Mouse (Mus musculus) neural tube, embryonic 11.5 days (tissue): ENCODE data around the gene Nap1l4. TPM values are rescaled to one million over a fixed set of nuclear protein-coding genes. Genes with fewer than 3 reads are reported as not detected.

Experiments
- ATAC-seq: fragments of 200-750 bp; cut with Nextera tagmentation; 2 replicates; pipeline ENCODE4 v1.8.0; 2017; ENCODE audit warnings: moderate number of reproducible peaks, mild to moderate bottlenecking, moderate TSS enrichment, moderate library complexity; ENCODE audit not compliant: insufficient read depth, low FRiP score, low TSS enrichment
- DNase-seq: peaks from one replicate; pipeline ENCODE4 v3.0.0-alpha.2; 2015; ENCODE audit warnings: low spot score
- H3K27ac ChIP-seq: fragments of 300-500 bp; sonication (generic); 2 replicates; pipeline ENCODE4 v1.5.1; 2014; ENCODE audit warnings: low read depth, mild to moderate bottlenecking, low read length
- H3K27me3 ChIP-seq: fragments of 300-500 bp; sonication (generic); 2 replicates; pipeline ENCODE4 v1.6.1; 2014; ENCODE audit warnings: mild to moderate bottlenecking, low read length, mixed read lengths; ENCODE audit not compliant: control insufficient read depth, insufficient read depth
- H3K36me3 ChIP-seq: fragments of 300-500 bp; sonication (generic); 2 replicates; pipeline ENCODE4 v1.6.1; 2014; ENCODE audit warnings: mild to moderate bottlenecking, low read length, moderate library complexity, mixed read lengths; ENCODE audit not compliant: control insufficient read depth, insufficient read depth
- H3K4me1 ChIP-seq: fragments of 300-500 bp; sonication (generic); 2 replicates; pipeline ENCODE4 v1.6.1; 2014; ENCODE audit warnings: low read length, mixed read lengths; ENCODE audit not compliant: control insufficient read depth, insufficient read depth
- H3K4me2 ChIP-seq: fragments of 300-500 bp; sonication (generic); 2 replicates; pipeline ENCODE4 v1.6.1; 2014; ENCODE audit warnings: low read depth, mild to moderate bottlenecking, moderate library complexity
- H3K4me3 ChIP-seq: fragments of 300-500 bp; sonication (generic); 2 replicates; pipeline ENCODE4 v1.5.1; 2014; ENCODE audit warnings: low read depth, low read length
- H3K9ac ChIP-seq: fragments of 300-500 bp; sonication (generic); 2 replicates; pipeline ENCODE4 v1.6.1; 2014; ENCODE audit warnings: mild to moderate bottlenecking, low read length
- H3K9me3 ChIP-seq: fragments of 300-500 bp; sonication (generic); 2 replicates; pipeline ENCODE4 v1.6.1; 2016; ENCODE audit warnings: low read length; ENCODE audit not compliant: control insufficient read depth
- WGBS: fragments of 180-500 bp; shearing (Covaris S2); extraction: QIAGEN DNeasy Blood & Tissue Kit; methylation state at CpG from one replicate; pipeline ENCODE4 v1.1.7; 2014; 5-methylcytosine and 5-hydroxymethylcytosine counted together
- polyA plus RNA-seq: library from polyadenylated mRNA; unstranded; fragments of >200 nt; fragmentation: Nextera tagmentation; extraction: Ambion mirVana; gene quantifications from 2 replicates; pipeline ENCODE4 v1.2.1, GENCODE M21; 2014

The Nap1l4 gene
- polyA plus RNA-seq, 1 experiment from 2014 or later = 198 TPM

DNA sequence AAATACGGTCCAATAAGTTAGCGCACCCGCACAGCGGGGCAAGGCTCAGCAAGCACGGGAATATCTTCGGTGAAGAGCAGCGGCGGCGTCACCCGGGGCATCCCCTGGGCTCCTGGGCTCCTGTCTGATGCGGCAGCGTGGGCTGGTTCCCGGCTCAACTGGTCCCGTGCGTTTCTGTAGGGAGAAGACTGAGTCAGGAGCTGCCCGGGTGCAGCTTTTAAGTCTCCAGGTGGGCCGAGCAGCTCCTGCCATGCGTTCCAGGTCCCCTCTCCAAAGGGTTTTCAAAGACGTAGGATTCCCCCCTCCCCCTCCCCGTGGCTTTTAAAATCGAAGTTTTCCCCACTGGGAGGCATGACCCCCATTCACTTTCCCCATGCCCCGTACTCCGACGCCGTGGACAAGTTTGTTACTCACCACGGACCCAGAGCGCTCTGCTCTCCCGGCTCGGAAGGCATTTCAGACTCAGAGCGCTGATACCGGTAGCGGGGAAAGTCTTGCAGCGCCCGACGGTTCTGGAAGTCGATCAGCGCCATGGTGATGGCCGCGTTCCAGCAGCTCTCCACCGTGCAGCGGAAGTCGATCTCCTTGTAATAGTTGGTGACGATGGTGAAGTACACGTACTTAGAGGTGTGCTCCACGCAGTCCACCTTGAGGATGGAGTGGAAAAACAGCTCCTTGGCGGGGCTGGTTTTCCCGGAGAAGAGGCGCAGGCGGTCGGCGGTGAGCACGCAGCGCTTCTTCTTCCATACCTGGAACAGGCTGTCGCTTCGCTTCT lies 47.1 kb downstream of the Nap1l4 start:
- no peaks in the 10 kb centered on the region for H3K4me1 ChIP-seq
- no peaks in the 10 kb centered on the region; the same call in 1 of the 2 replicates for H3K9me3 ChIP-seq
- H3K27ac ChIP-seq = no peak overlapping the region
- WGBS = 4% methylated on average over 55 of the region's 55 CpGs
- peaks cover 41% of the 10 kb centered on the region for H3K27me3 ChIP-seq
- no peak overlapping the region for H3K9ac ChIP-seq
- DNase-seq (peak; percentile 56), ATAC-seq (no peak)
- H3K36me3 ChIP-seq = no peaks in the 10 kb centered on the region
- peak overlapping the region; percentile 59 for H3K4me2 ChIP-seq
- H3K4me3 ChIP-seq = peak overlapping the region; percentile 35

- H3K27me3 ChIP-seq = peaks cover 41% of the 10 kb centered on the region
Observed at GRCm38 (mm10) chr7:143500912-143501311, 48.0 kb downstream of the Nap1l4 start.

GRCm38 (mm10) chr7:143498584-143498983 lies 50.3 kb downstream of the Nap1l4 start:
- ATAC-seq (no peak), DNase-seq (no peak)
- Histone ChIP-seq H3K9me3 (no peaks in the 10 kb centered on the region), H3K4me3 (no peak overlapping the region), H3K27me3 (peaks cover 33% of the 10 kb centered on the region), H3K27ac (no peak overlapping the region), H3K9ac (no peak overlapping the region), H3K4me1 (no peaks in the 10 kb centered on the region), H3K4me2 (no peak overlapping the region), H3K36me3 (no peaks in the 10 kb centered on the region)
- WGBS = 86% methylated on average over 4 of the region's 4 CpGs

More at GRCm38 (mm10) chr7:143500912-143501311, 48.0 kb downstream of the Nap1l4 start:
- Histone ChIP-seq H3K27ac (no peak overlapping the region), H3K9ac (no peak overlapping the region), H3K9me3 (no peaks in the 10 kb centered on the region), H3K4me1 (no peaks in the 10 kb centered on the region), H3K4me2 (no peak overlapping the region), H3K4me3 (no peak overlapping the region), H3K36me3 (no peaks in the 10 kb centered on the region)
- ATAC-seq = no peak
- no peak for DNase-seq
- WGBS = 32% methylated on average over 2 of the region's 2 CpGs

- WGBS = 82% methylated on average over 8 of the region's 8 CpGs
- Histone ChIP-seq H3K9me3 (no peaks in the 10 kb centered on the region), H3K4me3 (no peak overlapping the region), H3K4me1 (no peaks in the 10 kb centered on the region), H3K36me3 (no peaks in the 10 kb centered on the region), H3K4me2 (no peak overlapping the region), H3K9ac (no peak overlapping the region), H3K27ac (no peak overlapping the region), H3K27me3 (peaks cover under 1% of the 10 kb centered on the region; the same call in 1 of the 2 replicates)
- DNase-seq (no peak), ATAC-seq (no peak)
Observed at GRCm38 (mm10) chr7:143495104-143495961, 53.6 kb downstream of the Nap1l4 start.

DNA sequence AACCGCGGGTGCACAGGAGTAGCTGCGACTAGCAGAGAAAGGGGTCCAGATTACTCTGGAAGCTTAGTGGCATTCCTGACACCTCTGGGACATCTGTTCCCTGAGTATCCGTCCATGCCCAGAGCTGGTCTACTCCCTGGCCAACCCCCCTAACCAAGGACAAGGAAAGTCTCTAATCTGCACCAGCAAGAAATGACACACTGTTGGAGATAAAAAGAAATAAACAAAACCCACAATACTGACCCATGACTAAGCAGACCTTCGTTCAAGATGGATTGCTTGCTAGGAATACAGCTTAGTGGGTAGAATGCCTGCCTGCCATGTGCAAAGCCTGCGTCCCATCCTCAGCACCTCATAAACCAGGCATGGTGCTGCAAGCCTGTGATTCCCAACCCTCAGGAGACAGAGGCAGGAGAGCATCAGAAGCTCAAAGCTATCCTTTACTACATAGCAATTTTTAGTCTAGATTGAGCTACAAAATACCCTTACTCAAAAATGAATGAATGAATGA lies 55.2 kb downstream of the Nap1l4 start:
- Histone ChIP-seq H3K4me2 (no peak overlapping the region), H3K9me3 (no peaks in the 10 kb centered on the region), H3K9ac (no peak overlapping the region), H3K4me3 (no peak overlapping the region), H3K27me3 (no peaks in the 10 kb centered on the region), H3K36me3 (no peaks in the 10 kb centered on the region), H3K27ac (no peak overlapping the region), H3K4me1 (no peaks in the 10 kb centered on the region)
- ATAC-seq (no peak), DNase-seq (no peak)
- 83% methylated on average over 6 of the region's 6 CpGs for WGBS

DNA sequence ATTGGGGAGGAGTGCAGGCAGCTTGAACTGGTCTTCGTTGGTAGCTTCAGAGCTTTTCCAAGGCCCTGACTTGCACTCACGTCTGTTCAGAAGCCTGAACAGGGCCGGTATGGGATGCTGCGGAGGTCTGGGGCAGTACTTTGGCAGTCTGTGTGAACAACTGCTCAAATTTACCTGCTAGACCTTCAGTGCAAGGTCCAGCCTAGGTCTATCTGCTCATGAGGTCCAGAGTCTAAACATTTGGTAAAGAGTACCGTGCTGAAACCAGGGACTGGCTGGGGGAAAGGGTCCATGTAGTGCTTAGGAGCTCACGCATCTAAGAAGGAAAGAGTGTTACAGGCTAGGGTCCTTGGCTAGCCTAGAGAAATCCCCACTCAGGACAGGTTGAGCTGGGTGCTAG lies 59.2 kb downstream of the Nap1l4 start:
- ATAC-seq = no peak
- Histone ChIP-seq H3K4me2 (no peak overlapping the region), H3K27me3 (no peaks in the 10 kb centered on the region), H3K36me3 (no peaks in the 10 kb centered on the region), H3K27ac (no peak overlapping the region), H3K4me1 (no peaks in the 10 kb centered on the region), H3K4me3 (no peak overlapping the region), H3K9ac (no peak overlapping the region), H3K9me3 (no peaks in the 10 kb centered on the region)
- 80% methylated on average over 6 of the region's 6 CpGs for WGBS
- no peak for DNase-seq

DNA sequence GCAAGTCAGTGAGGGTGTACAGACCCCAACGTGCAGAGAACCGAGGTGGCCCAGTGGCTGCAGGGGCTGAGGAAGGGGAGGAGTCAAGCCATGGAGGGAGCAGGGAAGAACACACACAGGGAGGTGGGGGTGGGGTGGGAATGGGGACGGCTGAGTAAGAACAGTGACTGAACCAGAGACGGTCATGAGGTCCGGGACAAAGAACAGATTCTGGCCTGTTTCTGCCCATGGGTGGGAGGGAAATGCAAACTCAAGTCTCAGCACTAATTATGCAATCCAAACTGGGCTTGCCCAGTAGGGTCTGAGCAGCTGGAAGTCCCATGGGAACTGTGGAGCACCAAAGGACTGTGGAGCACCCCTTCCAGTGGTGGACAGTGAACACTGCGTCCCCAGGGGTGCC lies 66.4 kb downstream of the Nap1l4 start:
- Histone ChIP-seq H3K36me3 (no peaks in the 10 kb centered on the region), H3K4me2 (no peak overlapping the region), H3K9me3 (no peaks in the 10 kb centered on the region), H3K4me3 (no peak overlapping the region), H3K27ac (no peak overlapping the region), H3K4me1 (no peaks in the 10 kb centered on the region), H3K9ac (no peak overlapping the region), H3K27me3 (no peaks in the 10 kb centered on the region)
- WGBS = 12% methylated on average over 6 of the region's 6 CpGs
- no peak for DNase-seq
- no peak for ATAC-seq

- Histone ChIP-seq H3K4me1 (no peaks in the 10 kb centered on the region), H3K4me3 (no peak overlapping the region), H3K27me3 (no peaks in the 10 kb centered on the region), H3K9me3 (no peaks in the 10 kb centered on the region), H3K4me2 (no peak overlapping the region), H3K27ac (no peak overlapping the region), H3K9ac (no peak overlapping the region), H3K36me3 (no peaks in the 10 kb centered on the region)
- ATAC-seq = no peak
- 59% methylated on average over 5 of the region's 5 CpGs for WGBS
- DNase-seq = no peak
Observed at GRCm38 (mm10) chr7:143481806-143482387, 67.0 kb downstream of the Nap1l4 start.
